10 mouse cellular contexts compared by ENCODE assay signal in the genomic region with DNA sequence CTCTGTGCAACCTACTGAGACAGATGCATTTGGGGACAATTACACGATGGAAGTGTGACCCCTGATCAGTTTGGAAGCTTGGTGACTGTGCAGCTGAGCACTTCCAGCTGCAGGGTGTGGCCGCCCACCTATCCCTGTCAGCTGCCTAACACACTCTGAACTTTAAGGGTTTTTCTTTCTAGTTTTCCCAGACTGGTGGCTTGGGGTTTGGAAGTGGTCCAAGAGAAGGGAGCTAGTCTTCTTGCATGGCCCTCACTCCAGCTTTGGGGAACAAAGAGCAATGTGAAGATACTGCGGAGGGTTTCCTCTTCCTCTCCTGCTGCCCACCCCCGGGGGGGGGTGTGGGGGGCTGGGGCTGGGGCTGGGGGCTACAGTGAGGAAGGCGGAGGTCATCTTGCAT. TPM values are rescaled to one million over a fixed set of nuclear protein-coding genes. Genes with fewer than 3 reads are reported as not detected.
DNase-seq lines count a peak whose midpoint lies in the region; ATAC-seq and TF ChIP-seq lines count a peak whose summit lies in the region.
"Had no signal": no experiment of that assay in that cellular context is flagged by ENCODE, and none has a peak within 500 bp of the region (broad histone marks: within the 10 kb centered on the region; RNA-seq: fewer than 3 reads in every experiment).

No protein-coding gene starts in this region.

- no peak for ATAC-seq in forebrain, postnatal 0 days
- ATAC-seq in midbrain, embryonic 14.5 days (ENCODE audit: low FRiP score, low TSS enrichment): no peak
- no peak for ATAC-seq in activated CD4-positive, CD25-positive, alpha-beta regulatory T cell, adult 4 months

- peak overlapping the region; percentile 99 for H3K9ac ChIP-seq in forebrain, postnatal 0 days
- H3K9ac ChIP-seq in midbrain, embryonic 14.5 days (replicated peaks; ENCODE audit: low read length): peak overlapping the region; percentile 99
- H3K9ac ChIP-seq: stomach, embryonic 15.5 days had no signal

- H3K36me3 ChIP-seq in forebrain, postnatal 0 days (ENCODE audit: insufficient read depth): peaks cover 6% of the 10 kb centered on the region
- peaks cover 31% of the 10 kb centered on the region for H3K36me3 ChIP-seq in midbrain, embryonic 14.5 days (ENCODE audit: control insufficient read depth, insufficient read depth, low read length)

- H3K27me3 ChIP-seq in forebrain, postnatal 0 days (ENCODE audit: insufficient read depth, low read length): no peaks in the 10 kb centered on the region
- no peaks in the 10 kb centered on the region for H3K27me3 ChIP-seq in midbrain, embryonic 14.5 days (ENCODE audit: control insufficient read depth, insufficient read depth, low read length)

- H3K9me3 ChIP-seq in forebrain, postnatal 0 days (ENCODE audit: low read length): no peaks in the 10 kb centered on the region
- no peaks in the 10 kb centered on the region for H3K9me3 ChIP-seq in midbrain, embryonic 14.5 days (ENCODE audit: control insufficient read depth, low read length)
- H3K9me3 ChIP-seq: stomach, embryonic 15.5 days had no signal

- WGBS in forebrain, postnatal 0 days: 31% methylated on average over 5 of the region's 5 CpGs
- WGBS in midbrain, embryonic 14.5 days: 47% methylated on average over 5 of the region's 5 CpGs

- peak overlapping the region; percentile 88 for H3K4me2 ChIP-seq in forebrain, postnatal 0 days (ENCODE audit: low read depth)
- H3K4me2 ChIP-seq in midbrain, embryonic 14.5 days (ENCODE audit: low read length): peak overlapping the region; percentile 98
- H3K4me2 ChIP-seq: stomach, embryonic 15.5 days had no signal

- H3K27ac ChIP-seq in layer of hippocampus, adult 2 months: peak overlapping the region; percentile 93
- H3K27ac ChIP-seq in forebrain, postnatal 0 days (ENCODE audit: low read depth, low read length): peak overlapping the region; percentile 99
- peak overlapping the region; percentile 99 for H3K27ac ChIP-seq in midbrain, embryonic 14.5 days (replicated peaks; ENCODE audit: low read depth, low read length)
- H3K27ac ChIP-seq: stomach, embryonic 15.5 days had no signal

- H3K4me3 ChIP-seq in layer of hippocampus, adult 2 months: peak overlapping the region; percentile 92
- peak overlapping the region; percentile 97 for H3K4me3 ChIP-seq in forebrain, postnatal 0 days (ENCODE audit: low read depth, low read length)
- H3K4me3 ChIP-seq in midbrain, embryonic 14.5 days (replicated peaks; ENCODE audit: low read depth, low read length): peak overlapping the region; percentile 90
- H3K4me3 ChIP-seq: stomach, embryonic 15.5 days had no signal

- peaks cover 38% of the 10 kb centered on the region for H3K4me1 ChIP-seq in forebrain, postnatal 0 days (ENCODE audit: insufficient read depth)
- peaks cover 48% of the 10 kb centered on the region for H3K4me1 ChIP-seq in midbrain, embryonic 14.5 days (ENCODE audit: control insufficient read depth, insufficient read depth, low read length)

- no peak for TF ChIP-seq CTCF in layer of hippocampus, adult 2 months (conservative IDR thresholded peaks at IDR 0.05)
- TF ChIP-seq CTCF in forebrain, postnatal 0 days (IDR thresholded peaks at IDR 0.05; ENCODE audit: low read depth): no peak

- DNase-seq in layer of hippocampus, adult 2 months (ENCODE audit: low spot score in 2 of 2): no peak
- no peak for DNase-seq in layer of hippocampus, postnatal 36 days
- peak; percentile 71 for DNase-seq in cerebellum, adult 9-11 months
- peak; percentile 48 for DNase-seq in forebrain, postnatal 0 days
- peak; percentile 49 for DNase-seq in midbrain, embryonic 14.5 days
- DNase-seq in spleen, adult 18-20 months: no peak
- DNase-seq in testis, postnatal 14 days (ENCODE audit: low spot score): no peak
- DNase-seq: heart, postnatal 10 days had no signal

RNA-seq across cellular contexts. Expression of a gene that starts 2.6 kb away (rescaled TPM):
- total RNA-seq in layer of hippocampus, adult 2 months (2021): 100 to 1,000 TPM; 218 to 227 TPM
- total RNA-seq in layer of hippocampus, postnatal 36 days (2021): 100 to 1,000 TPM; 226 to 242 TPM
- 392 and 416 TPM in 2 replicates for total RNA-seq in forebrain, postnatal 0 days (2014; rRNA removed)
- polyA plus RNA-seq in forebrain, postnatal 0 days (2015; fragmentation: Nextera tagmentation; extraction: Ambion mirVana): 117 and 122 TPM in 2 replicates
- polyA plus RNA-seq in midbrain, embryonic 14.5 days (2014; fragmentation: Nextera tagmentation; extraction: Ambion mirVana): 103 and 134 TPM in 2 replicates
- polyA plus RNA-seq in activated CD4-positive, CD25-positive, alpha-beta regulatory T cell, adult 4 months (2017; shearing (Covaris generic)): under 1 TPM; 0.89 to 0.98 TPM

RNA-seq across cellular contexts. Expression of a gene that starts 51.0 kb away (rescaled TPM):
- 100 to 1,000 TPM in 1 of 2 experiments, 10 to 100 TPM in 1; 93.8 to 101 TPM for total RNA-seq in layer of hippocampus, adult 2 months (2021)
- 100 to 1,000 TPM; 100 to 101 TPM for total RNA-seq in layer of hippocampus, postnatal 36 days (2021)
- total RNA-seq in forebrain, postnatal 0 days (2014; rRNA removed): 30.2 and 33.4 TPM in 2 replicates
- polyA plus RNA-seq in forebrain, postnatal 0 days (2015; fragmentation: Nextera tagmentation; extraction: Ambion mirVana): 280 and 310 TPM in 2 replicates
- 266 and 299 TPM in 2 replicates for polyA plus RNA-seq in midbrain, embryonic 14.5 days (2014; fragmentation: Nextera tagmentation; extraction: Ambion mirVana)
- 100 to 1,000 TPM; 273 to 307 TPM for polyA plus RNA-seq in activated CD4-positive, CD25-positive, alpha-beta regulatory T cell, adult 4 months (2017; shearing (Covaris generic))

Comparison
In these comparisons a context has a peak if more than half of its experiments do, and no peak if none do; other contexts are left out.
1. DNase-seq: peak in cerebellum, adult 9-11 months (single experiment), forebrain, postnatal 0 days (single experiment) and midbrain, embryonic 14.5 days (single experiment); none in layer of hippocampus, adult 2 months (0 of 2), layer of hippocampus, postnatal 36 days (0 of 2), spleen, adult 18-20 months (0 of 2) and testis, postnatal 14 days (single experiment).
2. Peak in every context shown above with its lines, with median percentiles within 50 percentile points of each other: H3K27ac ChIP-seq and H3K4me3 ChIP-seq.